Mouse (Mus musculus): ENCODE data around the gene Rpl18. TPM values are rescaled to one million over a fixed set of nuclear protein-coding genes. Genes with fewer than 3 reads are reported as not detected.

Rpl18 gene
- polyA plus RNA-seq, 1 experiment from 2014 or later: 1,039 TPM

DNA sequence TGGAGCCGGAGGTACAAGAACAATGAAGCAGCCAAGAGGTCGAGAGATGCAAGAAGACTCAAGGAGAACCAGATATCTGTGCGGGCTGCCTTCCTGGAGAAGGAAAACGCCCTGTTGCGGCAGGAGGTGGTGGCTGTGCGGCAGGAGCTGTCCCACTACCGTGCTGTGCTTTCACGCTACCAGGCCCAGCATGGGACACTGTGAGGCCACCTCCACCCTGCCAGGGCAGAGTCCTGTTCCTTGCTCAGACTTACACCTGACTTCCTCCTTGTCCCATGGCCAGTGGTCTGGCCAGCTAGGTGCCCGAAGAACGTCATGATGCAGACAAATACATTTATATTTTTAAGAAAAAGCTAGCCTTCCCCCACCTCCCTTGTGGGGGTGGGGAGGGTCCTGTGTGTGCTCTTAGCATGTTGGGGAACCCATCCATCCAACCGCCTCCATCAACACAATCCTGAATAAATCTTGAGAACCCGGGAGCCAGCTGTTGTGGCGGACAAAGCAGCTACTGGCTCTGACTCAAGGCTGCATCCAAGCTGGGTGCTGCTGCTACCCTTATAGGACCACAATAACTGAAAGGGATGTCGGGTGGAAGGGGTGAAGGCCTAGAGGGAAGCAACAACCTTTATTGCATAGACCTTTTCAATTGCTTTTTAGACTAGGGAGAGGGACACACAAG is 5.4 kb upstream of the Rpl18 start:
- ATAC-seq (ENCODE audit: low FRiP score, low read depth): no peak
- Histone ChIP-seq H3K27me3 (no peaks in the 10 kb centered on the region), H3K4me3 (no peak overlapping the region), H3K36me3 (peaks cover 44% of the 10 kb centered on the region), H3K4me1 (peaks cover 57% of the 10 kb centered on the region), H3K9ac (0 out of 2 replicates have a peak overlapping the region, but pooled peaks have one; percentile 10), H3K9me3 (no peaks in the 10 kb centered on the region), H3K27ac (no peak overlapping the region), H3K4me2 (replicated peaks) (no peak overlapping the region)
- 80% methylated on average over 14 of the region's 14 CpGs for WGBS

DNA sequence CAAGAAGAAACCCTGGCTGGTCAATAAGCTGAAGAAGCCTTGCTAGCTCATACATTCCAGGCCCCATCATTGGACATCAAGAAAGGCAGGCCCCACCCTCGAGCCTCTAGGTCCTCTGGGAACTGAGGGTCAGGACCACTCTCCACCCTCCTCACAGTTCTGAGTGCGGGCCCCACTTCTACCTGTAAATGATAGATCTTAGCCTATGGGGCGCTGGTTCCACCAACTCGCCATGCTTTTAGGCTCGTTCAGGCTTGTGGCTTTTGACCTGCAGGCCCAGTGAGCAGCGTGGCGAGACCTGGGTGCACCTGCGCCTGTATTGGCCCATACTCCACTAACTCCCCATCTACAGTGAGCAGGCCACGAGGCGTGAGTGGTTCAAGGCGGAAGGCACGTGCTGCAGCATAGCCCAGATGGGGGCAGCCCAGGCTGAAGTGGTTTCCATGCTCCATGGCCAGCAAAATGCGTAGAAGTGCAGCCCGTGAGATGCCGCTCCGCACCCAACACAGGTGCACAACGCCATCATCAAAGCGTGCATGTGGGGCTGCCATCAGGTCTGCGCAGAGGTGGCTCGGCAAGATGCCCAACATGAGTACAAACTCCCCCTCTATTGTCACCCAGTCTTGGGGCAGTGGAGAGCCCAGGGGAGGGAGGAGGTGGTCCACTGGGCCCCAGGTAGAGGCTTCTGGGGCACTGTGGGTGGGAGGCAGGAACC is 4.6 kb upstream of the Rpl18 start:
- WGBS: 93% methylated on average over 20 of the region's 20 CpGs

DNA sequence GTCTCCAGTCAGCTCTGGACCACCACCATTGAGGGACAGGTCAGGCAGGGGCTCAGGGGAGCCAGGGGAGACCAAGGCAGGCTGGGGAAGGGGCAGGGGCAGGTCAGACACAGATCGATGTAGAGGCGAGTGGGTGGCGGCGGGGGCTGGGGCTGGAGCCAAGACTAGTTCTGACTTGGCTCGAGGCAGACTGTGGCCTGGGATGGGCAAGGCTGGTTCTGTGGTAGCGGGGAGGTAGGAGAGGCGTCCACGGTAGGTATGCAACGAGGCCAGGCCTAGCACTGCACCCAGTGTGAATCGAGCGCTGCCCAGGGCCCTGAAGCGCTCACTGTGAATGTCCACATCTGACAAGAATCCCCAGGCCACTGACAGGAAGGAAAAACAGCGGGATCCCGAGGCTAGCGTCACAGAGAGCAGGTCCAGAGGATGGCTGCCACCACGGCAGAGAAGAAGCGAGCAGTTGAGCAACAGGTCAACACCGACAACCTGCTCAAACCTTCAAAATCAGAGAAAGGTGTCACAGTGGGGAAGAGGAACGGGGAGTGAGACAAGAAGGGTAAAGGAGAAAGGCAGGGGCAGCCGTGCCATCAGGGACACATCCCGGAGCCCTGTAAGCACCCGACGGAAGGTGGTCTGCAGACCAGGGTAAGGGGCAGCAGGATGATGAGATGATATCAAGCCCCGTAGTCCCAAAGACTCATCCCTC is 3.8 kb upstream of the Rpl18 start:
- no peaks in the 10 kb centered on the region for H3K27me3 ChIP-seq

More for the DNA sequence above, 4.6 kb upstream of the Rpl18 start:
- peaks cover 55% of the 10 kb centered on the region for H3K4me1 ChIP-seq
- H3K27me3 ChIP-seq: no peaks in the 10 kb centered on the region
- peaks cover 44% of the 10 kb centered on the region for H3K36me3 ChIP-seq
- no peaks in the 10 kb centered on the region for H3K9me3 ChIP-seq
- H3K4me2 ChIP-seq (replicated peaks): no peak overlapping the region
- no peak overlapping the region for H3K27ac ChIP-seq
- no peak overlapping the region for H3K9ac ChIP-seq
- ATAC-seq (ENCODE audit: low FRiP score, low read depth): no peak
- no peak overlapping the region for H3K4me3 ChIP-seq

DNA sequence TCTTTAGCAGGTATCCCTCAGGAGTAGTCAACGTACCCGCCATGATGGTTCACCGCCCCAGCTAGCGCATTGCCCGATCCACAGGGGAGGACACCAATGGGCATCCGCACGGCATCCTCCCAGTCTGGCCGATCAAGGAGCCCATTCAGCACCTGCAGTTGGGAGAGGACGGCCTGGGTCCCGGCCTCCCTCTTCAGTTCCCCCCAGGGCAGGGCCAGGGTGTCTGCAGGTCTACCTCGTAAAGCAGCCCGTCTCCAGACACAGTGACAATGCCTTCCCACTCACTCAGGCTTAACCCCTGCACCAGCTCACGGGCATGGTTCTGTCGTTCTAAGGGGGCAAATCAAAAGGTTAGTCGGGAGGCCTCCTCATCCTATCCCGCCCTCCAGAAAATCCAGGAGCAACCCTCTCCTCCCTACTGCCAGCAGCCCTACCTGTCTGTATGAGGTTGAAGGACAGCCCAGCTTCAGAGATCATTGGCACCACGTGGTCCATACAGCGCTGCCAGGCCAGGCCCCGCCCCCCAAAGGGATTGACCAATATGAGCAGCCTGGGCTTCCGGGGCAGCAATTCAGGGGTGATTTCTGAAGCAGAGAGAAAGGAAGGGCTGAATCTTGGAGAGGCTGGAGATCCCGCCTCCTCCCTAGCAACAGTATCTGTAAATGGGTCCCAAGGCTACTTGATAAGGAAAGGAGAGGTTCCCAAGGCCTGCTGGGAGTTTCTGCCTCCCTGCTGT is 3.1 kb upstream of the Rpl18 start:
- peaks cover 56% of the 10 kb centered on the region for H3K4me1 ChIP-seq
- no peak for ATAC-seq (ENCODE audit: low FRiP score, low read depth)
- H3K4me3 ChIP-seq: no peak overlapping the region
- H3K9me3 ChIP-seq: no peaks in the 10 kb centered on the region
- 86% methylated on average over 21 of the region's 21 CpGs for WGBS
- no peaks in the 10 kb centered on the region for H3K27me3 ChIP-seq
- peaks cover 44% of the 10 kb centered on the region for H3K36me3 ChIP-seq
- no peak overlapping the region for H3K9ac ChIP-seq
- no peak overlapping the region for H3K4me2 ChIP-seq (replicated peaks)
- H3K27ac ChIP-seq: no peak overlapping the region

More for the DNA sequence above, 3.8 kb upstream of the Rpl18 start:
- Histone ChIP-seq H3K4me3 (no peak overlapping the region), H3K36me3 (peaks cover 44% of the 10 kb centered on the region), H3K27ac (no peak overlapping the region), H3K4me1 (peaks cover 55% of the 10 kb centered on the region), H3K4me2 (replicated peaks) (no peak overlapping the region), H3K9me3 (no peaks in the 10 kb centered on the region), H3K9ac (no peak overlapping the region)
- ATAC-seq (ENCODE audit: low FRiP score, low read depth): no peak
- WGBS: 91% methylated on average over 24 of the region's 24 CpGs

DNA sequence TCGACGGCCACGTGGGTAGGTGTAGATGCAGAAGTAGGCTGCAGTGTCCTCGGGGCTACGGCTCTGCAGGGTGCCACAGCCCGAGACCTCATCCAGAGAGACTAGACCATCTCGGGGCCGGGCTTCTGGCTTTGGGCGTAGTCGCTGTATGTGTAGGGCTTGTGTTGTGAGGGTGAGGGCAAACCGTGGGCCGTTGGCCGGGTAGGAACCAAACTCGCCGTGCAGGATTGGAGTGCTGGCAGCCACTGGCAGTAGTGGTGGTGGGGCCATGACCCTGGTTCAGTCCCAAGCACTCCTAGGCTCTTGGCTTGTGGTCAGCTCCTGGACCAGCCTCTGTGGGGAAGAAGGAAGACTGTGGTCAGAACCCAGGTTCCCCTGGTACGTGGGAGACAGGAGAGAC is 1.9 kb upstream of the Rpl18 start:
- no peak overlapping the region for H3K9ac ChIP-seq
- ATAC-seq (ENCODE audit: low FRiP score, low read depth): no peak
- WGBS: 91% methylated on average over 16 of the region's 16 CpGs
- H3K4me3 ChIP-seq: no peak overlapping the region
- H3K4me1 ChIP-seq: peaks cover 45% of the 10 kb centered on the region
- no peaks in the 10 kb centered on the region for H3K27me3 ChIP-seq
- H3K36me3 ChIP-seq: peaks cover 44% of the 10 kb centered on the region
- H3K9me3 ChIP-seq: no peaks in the 10 kb centered on the region
- H3K27ac ChIP-seq: no peak overlapping the region
- no peak overlapping the region for H3K4me2 ChIP-seq (replicated peaks)

DNA sequence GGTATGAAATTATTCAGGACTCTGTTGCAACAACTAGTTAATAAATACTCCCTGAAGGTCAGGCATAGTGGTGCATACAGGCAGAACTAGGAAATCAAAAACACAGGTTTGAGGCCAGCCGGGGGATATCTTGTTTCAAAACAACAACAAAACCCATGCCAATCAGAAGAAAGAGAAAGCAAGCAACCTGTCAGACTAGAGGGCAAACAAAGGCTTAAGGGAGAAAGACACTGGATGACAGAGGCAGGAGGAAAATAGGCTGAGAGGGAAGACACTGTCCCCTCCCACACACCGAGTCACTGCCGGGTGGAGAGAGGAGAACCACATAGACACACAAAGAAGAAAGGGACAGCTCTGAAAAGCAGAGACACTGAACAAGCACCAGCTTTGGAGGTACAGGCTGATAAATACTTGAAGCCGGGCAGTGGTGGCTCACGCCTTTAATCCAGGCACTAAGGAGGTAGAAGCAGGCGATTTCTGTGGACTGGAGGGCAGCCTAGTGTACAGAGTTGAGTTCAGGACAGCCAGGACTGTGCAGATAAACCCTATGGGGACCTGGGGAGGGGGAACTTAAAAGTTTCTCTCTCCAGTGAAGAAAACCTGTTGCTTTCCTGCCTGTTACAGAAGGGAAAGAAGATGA is 1.3 kb upstream of the Rpl18 start:
- WGBS: 84% methylated on average over 6 of the region's 6 CpGs
- H3K4me1 ChIP-seq: peaks cover 42% of the 10 kb centered on the region
- H3K9me3 ChIP-seq: no peaks in the 10 kb centered on the region
- peaks cover 44% of the 10 kb centered on the region for H3K36me3 ChIP-seq
- no peak for ATAC-seq (ENCODE audit: low FRiP score, low read depth)
- H3K4me3 ChIP-seq: peak overlapping the region; percentile 94
- no peak overlapping the region for H3K27ac ChIP-seq
- H3K27me3 ChIP-seq: no peaks in the 10 kb centered on the region
- H3K4me2 ChIP-seq (replicated peaks): peak overlapping the region; percentile 94
- H3K9ac ChIP-seq: peak overlapping the region; percentile 78

DNA sequence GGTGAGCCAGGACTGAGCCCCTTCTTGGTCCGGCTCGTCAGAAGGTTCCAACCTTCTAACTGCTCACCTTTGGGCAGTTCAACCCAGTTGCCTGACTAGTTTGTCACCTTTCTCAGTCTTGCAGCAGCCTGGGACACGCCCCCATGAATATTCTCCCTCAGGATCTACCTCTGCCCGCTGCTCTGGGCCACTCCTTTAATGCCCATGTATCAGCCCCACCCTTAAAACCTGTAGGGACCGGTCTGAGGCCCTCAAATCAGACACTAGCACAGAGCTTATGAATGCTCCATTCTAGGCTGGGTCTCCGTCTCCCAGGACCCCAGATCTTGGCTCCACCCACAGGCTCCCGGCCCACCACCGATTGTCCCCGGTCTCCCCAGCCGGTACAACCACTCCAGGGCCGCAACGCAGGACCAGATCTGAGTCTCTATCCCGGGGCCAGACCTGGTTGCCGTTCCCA is 597 bp upstream of the Rpl18 start:
- peak; percentile 38 for ATAC-seq (ENCODE audit: low FRiP score, low read depth)

GRCm38 (mm10) chr7:45715741-45716459 is 643 bp downstream of the Rpl18 start:
- no peaks in the 10 kb centered on the region for H3K27me3 ChIP-seq
- H3K9ac ChIP-seq: peak overlapping the region; percentile 19; the same call in 1 of the 2 replicates
- ATAC-seq (ENCODE audit: low FRiP score, low read depth): no peak
- peak overlapping the region; percentile 94 for H3K4me2 ChIP-seq (replicated peaks)
- peaks cover 46% of the 10 kb centered on the region for H3K36me3 ChIP-seq
- peaks cover 49% of the 10 kb centered on the region for H3K4me1 ChIP-seq
- H3K9me3 ChIP-seq: no peaks in the 10 kb centered on the region
- peak overlapping the region; percentile 94 for H3K4me3 ChIP-seq
- WGBS: 82% methylated on average over 19 of the region's 19 CpGs
- H3K27ac ChIP-seq: peak overlapping the region; percentile 52; the same call in 1 of the 2 replicates

More for the DNA sequence above, 597 bp upstream of the Rpl18 start:
- no peaks in the 10 kb centered on the region for H3K27me3 ChIP-seq
- peak overlapping the region; percentile 78 for H3K9ac ChIP-seq
- H3K9me3 ChIP-seq: no peaks in the 10 kb centered on the region
- H3K27ac ChIP-seq: peak overlapping the region; percentile 52; the same call in 1 of the 2 replicates
- WGBS: 8% methylated on average over 14 of the region's 14 CpGs
- peak overlapping the region; percentile 94 for H3K4me3 ChIP-seq
- peaks cover 46% of the 10 kb centered on the region for H3K36me3 ChIP-seq
- H3K4me2 ChIP-seq (replicated peaks): peak overlapping the region; percentile 94
- peaks cover 42% of the 10 kb centered on the region for H3K4me1 ChIP-seq

- Histone ChIP-seq H3K9ac (peak overlapping the region; percentile 84; the same call in 1 of the 2 replicates), H3K36me3 (peaks cover 46% of the 10 kb centered on the region), H3K27me3 (no peaks in the 10 kb centered on the region), H3K4me2 (replicated peaks) (peak overlapping the region; percentile 94), H3K9me3 (no peaks in the 10 kb centered on the region), H3K27ac (no peak overlapping the region), H3K4me3 (peak overlapping the region; percentile 94), H3K4me1 (peaks cover 52% of the 10 kb centered on the region)
- no peak for ATAC-seq (ENCODE audit: low FRiP score, low read depth)
- 89% methylated on average over 3 of the region's 3 CpGs for WGBS
Measured at GRCm38 (mm10) chr7:45716460-45716857, 1.2 kb downstream of the Rpl18 start.

- Histone ChIP-seq H3K4me2 (replicated peaks) (peak overlapping the region; percentile 94), H3K27ac (peak overlapping the region; percentile 83), H3K4me1 (peaks cover 52% of the 10 kb centered on the region), H3K9ac (peak overlapping the region; percentile 84), H3K36me3 (peaks cover 46% of the 10 kb centered on the region), H3K9me3 (no peaks in the 10 kb centered on the region), H3K27me3 (no peaks in the 10 kb centered on the region), H3K4me3 (peak overlapping the region; percentile 94)
- 11% methylated on average over 31 of the region's 31 CpGs for WGBS
- peak; percentile 42; the same call in 1 of the 2 replicates for ATAC-seq (ENCODE audit: low FRiP score, low read depth)
Measured at GRCm38 (mm10) chr7:45716952-45717917, 2.0 kb downstream of the Rpl18 start.

Data from limb, embryonic 13.5 days (tissue).